Mouse (Mus musculus) stomach, postnatal 0 days (tissue): ENCODE results near the gene Gfra1. TPM values are rescaled to one million over a fixed set of nuclear protein-coding genes. Genes with fewer than 3 reads are reported as not detected.

Experiments used
- ATAC-seq: fragments of 200-750 bp; cut with Nextera tagmentation; 2 replicates; pipeline ENCODE4 v1.8.0; 2017; ENCODE audit not compliant: low FRiP score, low TSS enrichment
- DNase-seq: peaks from one replicate; pipeline ENCODE4 v3.0.0-alpha.2; 2016; ENCODE audit warnings: low spot score
- H3K27ac ChIP-seq: fragments of 300-500 bp; sonication (generic); replicated peaks from 2 replicates; pipeline ENCODE4 v1.5.1; 2014; ENCODE audit warnings: mild to moderate bottlenecking, control low read depth
- H3K27me3 ChIP-seq: fragments of 300-500 bp; sonication (generic); 2 replicates; pipeline ENCODE4 v1.6.1; 2014; ENCODE audit warnings: low read length; ENCODE audit not compliant: control insufficient read depth, insufficient read depth
- H3K36me3 ChIP-seq: fragments of 300-500 bp; sonication (generic); 2 replicates; pipeline ENCODE4 v1.6.1; 2014; ENCODE audit warnings: low read length, mixed read lengths; ENCODE audit not compliant: control insufficient read depth, insufficient read depth
- H3K4me1 ChIP-seq: fragments of 300-500 bp; sonication (generic); replicated peaks from 2 replicates; pipeline ENCODE4 v1.6.1; 2014; ENCODE audit warnings: antibody characterized with exemption; ENCODE audit not compliant: control insufficient read depth, insufficient read depth
- H3K4me2 ChIP-seq: fragments of 300-500 bp; sonication (generic); replicated peaks from 2 replicates; pipeline ENCODE4 v1.6.1; 2014; ENCODE audit warnings: low read depth, mild to moderate bottlenecking, control low read depth, moderate library complexity
- H3K4me3 ChIP-seq: fragments of 300-500 bp; sonication (generic); 2 replicates; pipeline ENCODE4 v1.5.1; 2014; ENCODE audit warnings: low read depth, low read length, control low read depth
- H3K9ac ChIP-seq: fragments of 300-500 bp; sonication (generic); 2 replicates; pipeline ENCODE4 v1.6.1; 2014; ENCODE audit warnings: mild to moderate bottlenecking, low read length, control low read depth, mixed read lengths
- H3K9me3 ChIP-seq: fragments of 300-500 bp; sonication (generic); 2 replicates; pipeline ENCODE4 v1.6.1; 2016; ENCODE audit warnings: low read length; ENCODE audit not compliant: control insufficient read depth
- CTCF ChIP-seq: IDR thresholded peaks from 2 replicates; pipeline ENCODE4 v1.5.1; 2016; ENCODE audit warnings: antibody characterized with exemption, low read depth, mild to moderate bottlenecking, moderate library complexity
- EP300 ChIP-seq: optimal IDR thresholded peaks from 2 replicates; pipeline ENCODE3; 2016; ENCODE audit warnings: antibody characterized with exemption
- WGBS: fragments of 180-500 bp; shearing (Covaris S2); extraction: QIAGEN DNeasy Blood & Tissue Kit; methylation state at CpG from one replicate; pipeline ENCODE4 v1.1.7; 2014; 5-methylcytosine and 5-hydroxymethylcytosine counted together
- polyA plus RNA-seq: library from polyadenylated mRNA; unstranded; fragments of >200 nt; fragmentation: Nextera tagmentation; extraction: Ambion mirVana; gene quantifications from 2 replicates; pipeline ENCODE4 v1.2.1, GENCODE M21; 2015

The Gfra1 gene
- polyA plus RNA-seq, 1 experiment from 2014 or later: 9.1 TPM

- TF ChIP-seq CTCF (no peak), EP300 (no peak)
- ATAC-seq (no peak), DNase-seq (no peak)
- no peak overlapping the region for H3K27ac ChIP-seq
- H3K4me1 ChIP-seq: no peaks in the 10 kb centered on the region
- WGBS: 52% methylated on average over 3 of the region's 3 CpGs
- H3K4me3 ChIP-seq: no peak overlapping the region
- H3K9ac ChIP-seq: no peak overlapping the region
- no peaks in the 10 kb centered on the region for H3K27me3 ChIP-seq
- H3K36me3 ChIP-seq: no peaks in the 10 kb centered on the region
- H3K4me2 ChIP-seq: no peak overlapping the region
- no peaks in the 10 kb centered on the region for H3K9me3 ChIP-seq
These were observed 72.4 kb downstream of the Gfra1 start for GRCm38 (mm10) chr19:58383273-58383672.

- Histone ChIP-seq H3K36me3 (no peaks in the 10 kb centered on the region), H3K27me3 (no peaks in the 10 kb centered on the region), H3K27ac (no peak overlapping the region), H3K4me2 (no peak overlapping the region), H3K4me3 (no peak overlapping the region), H3K9ac (no peak overlapping the region), H3K4me1 (no peaks in the 10 kb centered on the region), H3K9me3 (no peaks in the 10 kb centered on the region)
- ATAC-seq (no peak), DNase-seq (no peak)
- 97% methylated on average over 7 of the region's 7 CpGs for WGBS
- TF ChIP-seq EP300 (no peak), CTCF (no peak)
These were observed 73.2 kb downstream of the Gfra1 start for GRCm38 (mm10) chr19:58382535-58382934.

GRCm38 (mm10) chr19:58377969-58378368 is 77.7 kb downstream of the Gfra1 start:
- no peak for TF ChIP-seq EP300
- H3K27ac ChIP-seq: no peak overlapping the region
- WGBS: 24% methylated on average over 8 of the region's 8 CpGs
- H3K27me3 ChIP-seq: no peaks in the 10 kb centered on the region
- no peak overlapping the region for H3K4me2 ChIP-seq
- no peak overlapping the region for H3K9ac ChIP-seq
- no peaks in the 10 kb centered on the region for H3K9me3 ChIP-seq
- H3K4me1 ChIP-seq: no peaks in the 10 kb centered on the region
- ATAC-seq (no peak), DNase-seq (no peak)
- no peak overlapping the region for H3K4me3 ChIP-seq
- H3K36me3 ChIP-seq: no peaks in the 10 kb centered on the region

- no peak overlapping the region for H3K9ac ChIP-seq
- no peak overlapping the region for H3K4me2 ChIP-seq
- TF ChIP-seq EP300: no peak
- no peak for TF ChIP-seq CTCF
- no peak overlapping the region for H3K4me3 ChIP-seq
- H3K36me3 ChIP-seq: no peaks in the 10 kb centered on the region
- 35% methylated on average over 8 of the region's 8 CpGs for WGBS
- no peaks in the 10 kb centered on the region for H3K4me1 ChIP-seq
- no peaks in the 10 kb centered on the region for H3K9me3 ChIP-seq
- no peaks in the 10 kb centered on the region for H3K27me3 ChIP-seq
- no peak for ATAC-seq
- no peak overlapping the region for H3K27ac ChIP-seq
- DNase-seq: no peak
These were observed 79.0 kb downstream of the Gfra1 start for GRCm38 (mm10) chr19:58376675-58377102.

- TF ChIP-seq CTCF: no peak
- no peak for TF ChIP-seq EP300
- no peaks in the 10 kb centered on the region for H3K9me3 ChIP-seq
- 98% methylated on average over 5 of the region's 5 CpGs for WGBS
- ATAC-seq (no peak), DNase-seq (no peak)
- no peaks in the 10 kb centered on the region for H3K36me3 ChIP-seq
- no peak overlapping the region for H3K27ac ChIP-seq
- H3K27me3 ChIP-seq: no peaks in the 10 kb centered on the region
- no peak overlapping the region for H3K4me2 ChIP-seq
- no peak overlapping the region for H3K9ac ChIP-seq
- no peak overlapping the region for H3K4me3 ChIP-seq
- H3K4me1 ChIP-seq: no peaks in the 10 kb centered on the region
These were observed 81.1 kb downstream of the Gfra1 start for GRCm38 (mm10) chr19:58374648-58375047.

GRCm38 (mm10) chr19:58374155-58374554 is 81.6 kb downstream of the Gfra1 start:
- Histone ChIP-seq H3K4me1 (no peaks in the 10 kb centered on the region), H3K9me3 (no peaks in the 10 kb centered on the region), H3K9ac (no peak overlapping the region), H3K27me3 (no peaks in the 10 kb centered on the region), H3K4me3 (no peak overlapping the region), H3K4me2 (no peak overlapping the region), H3K27ac (no peak overlapping the region), H3K36me3 (no peaks in the 10 kb centered on the region)
- DNase-seq: no peak
- ATAC-seq: no peak
- TF ChIP-seq EP300 (no peak), CTCF (no peak)
- WGBS: 96% methylated on average over 4 of the region's 4 CpGs
